14 mouse cellular contexts compared by ENCODE assay signal in genomic region chr8:124604066-124604465, GRCm38 (mm10). TPM values are rescaled to one million over a fixed set of nuclear protein-coding genes. Genes with fewer than 3 reads are reported as not detected.
A peak's percentile ranks its signal among the peaks of the same experiment; 100 is the strongest.
DNase-seq lines count a peak whose midpoint lies in the region; ATAC-seq and TF ChIP-seq lines count a peak whose summit lies in the region.
"Had no signal": no experiment of that assay in that cellular context is flagged by ENCODE, and none has a peak within 500 bp of the region (broad histone marks: within the 10 kb centered on the region; RNA-seq: fewer than 3 reads in every experiment).

No protein-coding gene starts in this region.

- no peaks in the 10 kb centered on the region for H3K36me3 ChIP-seq in liver, adult 2 months (ENCODE audit: control insufficient read depth, insufficient read depth, low read length)
- no peaks in the 10 kb centered on the region for H3K36me3 ChIP-seq in liver, embryonic 12.5 days
- H3K36me3 ChIP-seq in ES-Bruce4 (ENCODE audit: control insufficient read depth, insufficient read depth, low read length, poor library complexity, severe bottlenecking) = no peaks in the 10 kb centered on the region
- H3K36me3 ChIP-seq: forebrain, embryonic 12.5 days; limb, embryonic 13.5 days had no signal

- H3K79me2 ChIP-seq in liver, adult 2 months (ENCODE audit: control insufficient read depth, insufficient read depth, low read length) = no peaks in the 10 kb centered on the region

- H3K9ac ChIP-seq in liver, adult 2 months (ENCODE audit: low read depth, low read length) = no peak overlapping the region
- H3K9ac ChIP-seq in liver, embryonic 12.5 days = no peak overlapping the region
- no peak overlapping the region for H3K9ac ChIP-seq in ES-Bruce4 (ENCODE audit: low read depth, poor library complexity, severe bottlenecking)
- H3K9ac ChIP-seq: forebrain, embryonic 12.5 days; limb, embryonic 13.5 days had no signal

- no peaks in the 10 kb centered on the region for H3K9me3 ChIP-seq in liver, embryonic 12.5 days (replicated peaks)
- H3K9me3 ChIP-seq in ES-Bruce4 (replicated peaks; ENCODE audit: control insufficient read depth, insufficient read depth, low read length, poor library complexity, severe bottlenecking) = no peaks in the 10 kb centered on the region
- H3K9me3 ChIP-seq: forebrain, embryonic 12.5 days; limb, embryonic 13.5 days had no signal

- 52% methylated on average over 5 of the region's 5 CpGs for WGBS in liver, adult 2 months
- 63% methylated on average over 5 of the region's 5 CpGs for WGBS in liver, embryonic 12.5 days (ENCODE audit: insufficient replicate concordance)

- DNase-seq in gastrocnemius, adult 2 months = no peak
- DNase-seq in gastrocnemius, postnatal 14 days = no peak
- peak; percentile 22 for DNase-seq in liver, adult 2 months (ENCODE audit: extremely low read depth, low read depth, low spot score)
- peak; percentile 68 for DNase-seq in testis, postnatal 10 days (ENCODE audit: low spot score)
- no peak for DNase-seq in urinary bladder, postnatal 25 days (ENCODE audit: low spot score)
- DNase-seq: heart, postnatal 4 days; right cerebral cortex, postnatal 14 days had no signal

- intact Hi-C loops in gastrocnemius, adult 2 months (cut with DNase I) = no loop called here
- intact Hi-C loops in gastrocnemius, postnatal 14 days (cut with DNase I; ENCODE audit: low total_unique reads) = no loop called here

- ATAC-seq in liver, embryonic 12.5 days = no peak

- no peak overlapping the region for H3K27ac ChIP-seq in gastrocnemius, adult 2 months
- no peak overlapping the region for H3K27ac ChIP-seq in liver, adult 2 months (replicated peaks; ENCODE audit: insufficient read depth, low read depth, low read length)
- no peak overlapping the region for H3K27ac ChIP-seq in liver, embryonic 12.5 days
- H3K27ac ChIP-seq in ES-Bruce4 (ENCODE audit: insufficient read depth, low read length) = no peak overlapping the region
- H3K27ac ChIP-seq: forebrain, embryonic 12.5 days; limb, embryonic 13.5 days had no signal

- H3K4me3 ChIP-seq in gastrocnemius, adult 2 months = no peak overlapping the region
- no peak overlapping the region for H3K4me3 ChIP-seq in liver, adult 2 months (ENCODE audit: insufficient read depth, low read depth, low read length)
- no peak overlapping the region for H3K4me3 ChIP-seq in liver, embryonic 12.5 days
- H3K4me3 ChIP-seq in ES-Bruce4 (ENCODE audit: low read depth, low read length) = no peak overlapping the region
- H3K4me3 ChIP-seq: forebrain, embryonic 12.5 days; limb, embryonic 13.5 days had no signal

- no peak for TF ChIP-seq EP300 in ES-Bruce4 (IDR thresholded peaks at IDR 0.05; ENCODE audit: insufficient read depth, low read depth, low read length)

- TF ChIP-seq CTCF in gastrocnemius, adult 2 months (IDR thresholded peaks at IDR 0.05) = peak; percentile 8; the same call in 1 of the 2 replicates
- peak; percentile 83 for TF ChIP-seq CTCF in liver, adult 2 months (IDR thresholded peaks at IDR 0.05; ENCODE audit: low read depth, low read length)
- TF ChIP-seq CTCF in ES-Bruce4 (IDR thresholded peaks at IDR 0.05; ENCODE audit: low read depth, low read length) = peak; percentile 42

- H3K4me1 ChIP-seq in liver, adult 2 months (ENCODE audit: control insufficient read depth, insufficient read depth, low read length) = no peaks in the 10 kb centered on the region
- H3K4me1 ChIP-seq in liver, embryonic 12.5 days = no peaks in the 10 kb centered on the region
- H3K4me1 ChIP-seq in ES-Bruce4 (ENCODE audit: control insufficient read depth, insufficient read depth, low read length) = no peaks in the 10 kb centered on the region
- H3K4me1 ChIP-seq: forebrain, embryonic 12.5 days; limb, embryonic 13.5 days had no signal

- TF ChIP-seq POLR2A in liver, adult 2 months (IDR thresholded peaks at IDR 0.05; ENCODE audit: extremely low read depth, insufficient read depth, low read length) = no peak
- TF ChIP-seq POLR2A in ES-Bruce4 (IDR thresholded peaks at IDR 0.05; ENCODE audit: insufficient read depth, low read length) = no peak

- no peak overlapping the region for H3K4me2 ChIP-seq in liver, embryonic 12.5 days
- H3K4me2 ChIP-seq: forebrain, embryonic 12.5 days; limb, embryonic 13.5 days; midbrain, embryonic 11.5 days had no signal

- H3K27me3 ChIP-seq in liver, adult 2 months (ENCODE audit: control insufficient read depth, insufficient read depth, low read length) = no peaks in the 10 kb centered on the region
- peaks cover 7% of the 10 kb centered on the region; the same call in 1 of the 2 replicates for H3K27me3 ChIP-seq in liver, embryonic 12.5 days (replicated peaks)
- H3K27me3 ChIP-seq in ES-Bruce4 (ENCODE audit: control insufficient read depth, insufficient read depth, low read length, poor library complexity, severe bottlenecking) = no peaks in the 10 kb centered on the region
- H3K27me3 ChIP-seq: forebrain, embryonic 12.5 days; limb, embryonic 13.5 days had no signal

RNA-seq across cellular contexts. Expression of gene Capn9, which starts 28.2 kb away (rescaled TPM):
- total RNA-seq in gastrocnemius, adult 2 months (2021) = not detected
- total RNA-seq in gastrocnemius, postnatal 14 days (2021) = under 1 TPM in 1 of 2 experiments, not detected in 1; 0.08 TPM
- total RNA-seq in liver, adult 2 months (2014; rRNA removed) = not detected in 2 replicates
- polyA plus RNA-seq in liver, adult 2 months (2012; rRNA removed) = not detected in 2 replicates
- polyA plus RNA-seq in liver, embryonic 12.5 days (2016; fragmentation: Nextera tagmentation; extraction: Ambion mirVana) = 0.05 TPM in 1 of 2 replicates, not detected in the other
- not detected in 2 replicates for polyA plus RNA-seq in ES-Bruce4 (2011; ENCODE audit: insufficient read depth, insufficient read length, low read depth, missing spikeins)
- total RNA-seq: heart, adult 8-10 months; left cerebral cortex, adult 18-20 months had no signal
- polyA plus RNA-seq: limb, embryonic 13.5 days; midbrain, embryonic 11.5 days had no signal

RNA-seq across cellular contexts. Expression of gene Agt, which starts 34.6 kb away (rescaled TPM):
- 10 to 100 TPM; 12.0 to 18.0 TPM for total RNA-seq in gastrocnemius, adult 2 months (2021)
- 10 to 100 TPM; 11.4 to 12.3 TPM for total RNA-seq in gastrocnemius, postnatal 14 days (2021)
- 419 and 551 TPM in 2 replicates for total RNA-seq in liver, adult 2 months (2014; rRNA removed)
- polyA plus RNA-seq in liver, adult 2 months (2012; rRNA removed) = 1,418 and 1,707 TPM in 2 replicates
- polyA plus RNA-seq in liver, embryonic 12.5 days (2016; fragmentation: Nextera tagmentation; extraction: Ambion mirVana) = 23.3 and 25.9 TPM in 2 replicates
- not detected in 2 replicates for polyA plus RNA-seq in ES-Bruce4 (2011; ENCODE audit: insufficient read depth, insufficient read length, low read depth, missing spikeins)
- polyA plus RNA-seq: forebrain, embryonic 12.5 days; midbrain, embryonic 11.5 days had no signal

RNA-seq across cellular contexts. Expression of gene 2310022B05Rik, which starts 59.1 kb away (rescaled TPM):
- 10 to 100 TPM; 10.4 to 17.3 TPM for total RNA-seq in gastrocnemius, adult 2 months (2021)
- 10 to 100 TPM; 21.4 to 25.8 TPM for total RNA-seq in gastrocnemius, postnatal 14 days (2021)
- total RNA-seq in liver, adult 2 months (2014; rRNA removed) = 3.0 and 4.2 TPM in 2 replicates
- polyA plus RNA-seq in liver, adult 2 months (2012; rRNA removed) = 11.8 and 12.0 TPM in 2 replicates
- polyA plus RNA-seq in liver, embryonic 12.5 days (2016; fragmentation: Nextera tagmentation; extraction: Ambion mirVana) = 9.4 and 10.2 TPM in 2 replicates
- 25.9 and 31.4 TPM in 2 replicates for polyA plus RNA-seq in ES-Bruce4 (2011; ENCODE audit: insufficient read depth, insufficient read length, low read depth, missing spikeins)

Comparison
In these comparisons a context has a peak if more than half of its experiments do, and no peak if none do; other contexts are left out.
1. DNase-seq: peak in liver, adult 2 months (single experiment) and testis, postnatal 10 days (single experiment); none in gastrocnemius, adult 2 months (single experiment), gastrocnemius, postnatal 14 days (single experiment) and urinary bladder, postnatal 25 days (single experiment).
2. CTCF ChIP-seq: peak in every context shown above with its lines; median percentile 83 in liver, adult 2 months; 42 in ES-Bruce4; 8 in gastrocnemius, adult 2 months.
3. RNA of gene Agt, which starts 34.6 kb away (total RNA-seq): 419 to 551 TPM in liver, adult 2 months; 12.0 to 18.0 TPM in gastrocnemius, adult 2 months and 11.4 to 12.3 TPM in gastrocnemius, postnatal 14 days; every median in the first group is over 10 times any median in the second.